Mouse (Mus musculus) olfactory bulb, adult 2 months (tissue): Measurements from ENCODE around the gene Rab31.

Experiments used
- CTCF ChIP-seq: fragments of 200-500 bp; IDR thresholded peaks from 2 replicates; pipeline ENCODE4 v1.5.1; 2012; ENCODE audit warnings: low read depth, mild to moderate bottlenecking, low read length, moderate library complexity; ENCODE audit not compliant: insufficient read depth
- POLR2A ChIP-seq: fragments of 200-500 bp; IDR thresholded peaks from 2 replicates; pipeline ENCODE4 v1.6.1; 2012; ENCODE audit warnings: mild to moderate bottlenecking, low read depth, low read length, moderate library complexity; ENCODE audit not compliant: insufficient read depth

DNA sequence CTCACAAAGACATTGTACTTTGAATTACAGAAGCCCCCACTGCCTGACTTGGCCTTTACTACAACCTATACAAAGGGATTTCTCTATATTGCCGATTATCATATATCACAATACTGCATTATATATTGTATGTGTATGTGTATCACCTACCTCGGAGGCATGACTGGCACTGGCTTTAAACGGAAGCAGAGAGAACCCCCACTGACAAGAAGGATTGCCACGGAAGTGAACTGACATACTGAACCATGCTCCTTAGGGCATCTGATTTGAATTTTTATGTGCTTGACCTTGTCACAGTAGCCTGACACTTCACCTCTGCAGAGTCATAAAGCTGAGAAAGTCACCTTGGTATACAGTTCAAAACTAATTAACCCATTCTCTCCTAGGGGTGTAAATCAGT lies 29.6 kb downstream of the Rab31 start:
- no peak for TF ChIP-seq CTCF
- TF ChIP-seq POLR2A, result no peak
